Mouse (Mus musculus): ENCODE results near the gene Gpsm3. TPM values are rescaled to one million over a fixed set of nuclear protein-coding genes. Genes with fewer than 3 reads are reported as not detected.

Gene Gpsm3
- polyA plus RNA-seq, 1 experiment: 3.5 TPM

GRCm38 (mm10) chr17:34560438-34560837 lies 29.2 kb upstream of the Gpsm3 start:
- TF ChIP-seq CTCF (IDR thresholded peaks at IDR 0.05; ENCODE audit: extremely low read depth, insufficient read depth, low read length) (no peak), POLR2A (IDR thresholded peaks at IDR 0.05; ENCODE audit: extremely low read depth, insufficient read depth, low read length) (no peak)
- Histone ChIP-seq H3K27ac (ENCODE audit: insufficient read depth, low read length) (no peak overlapping the region), H3K4me1 (ENCODE audit: control insufficient read depth, insufficient read depth, low read length) (no peaks in the 10 kb centered on the region), H3K4me3 (ENCODE audit: insufficient read depth, low read length) (no peak overlapping the region)

- no peak for TF ChIP-seq POLR2A (IDR thresholded peaks at IDR 0.05; ENCODE audit: extremely low read depth, insufficient read depth, low read length)
- TF ChIP-seq CTCF (IDR thresholded peaks at IDR 0.05; ENCODE audit: extremely low read depth, insufficient read depth, low read length): no peak
- Histone ChIP-seq H3K4me3 (ENCODE audit: insufficient read depth, low read length) (no peak overlapping the region), H3K4me1 (ENCODE audit: control insufficient read depth, insufficient read depth, low read length) (no peaks in the 10 kb centered on the region), H3K27ac (ENCODE audit: insufficient read depth, low read length) (no peak overlapping the region)
Measured at GRCm38 (mm10) chr17:34561200-34561599, 28.4 kb upstream of the Gpsm3 start.

GRCm38 (mm10) chr17:34562595-34562994 lies 27.0 kb upstream of the Gpsm3 start:
- Histone ChIP-seq H3K4me1 (ENCODE audit: control insufficient read depth, insufficient read depth, low read length) (no peaks in the 10 kb centered on the region), H3K4me3 (ENCODE audit: insufficient read depth, low read length) (no peak overlapping the region), H3K27ac (ENCODE audit: insufficient read depth, low read length) (no peak overlapping the region)
- TF ChIP-seq POLR2A (IDR thresholded peaks at IDR 0.05; ENCODE audit: extremely low read depth, insufficient read depth, low read length) (no peak), CTCF (IDR thresholded peaks at IDR 0.05; ENCODE audit: extremely low read depth, insufficient read depth, low read length) (no peak)

- Histone ChIP-seq H3K4me3 (ENCODE audit: insufficient read depth, low read length) (no peak overlapping the region), H3K27ac (ENCODE audit: insufficient read depth, low read length) (no peak overlapping the region), H3K4me1 (ENCODE audit: control insufficient read depth, insufficient read depth, low read length) (no peaks in the 10 kb centered on the region)
- no peak for TF ChIP-seq CTCF (IDR thresholded peaks at IDR 0.05; ENCODE audit: extremely low read depth, insufficient read depth, low read length)
- no peak for TF ChIP-seq POLR2A (IDR thresholded peaks at IDR 0.05; ENCODE audit: extremely low read depth, insufficient read depth, low read length)
Measured at GRCm38 (mm10) chr17:34563354-34563753, 26.3 kb upstream of the Gpsm3 start.

- H3K27ac ChIP-seq (ENCODE audit: insufficient read depth, low read length): peak within 1 kb of the TSS; percentile 81
- H3K4me3 ChIP-seq (ENCODE audit: insufficient read depth, low read length): peak within 1 kb of the TSS; percentile 17; the same call in 1 of the 2 replicates
- TF ChIP-seq CTCF (IDR thresholded peaks at IDR 0.05; ENCODE audit: extremely low read depth, insufficient read depth, low read length) (no peak), POLR2A (IDR thresholded peaks at IDR 0.05; ENCODE audit: extremely low read depth, insufficient read depth, low read length) (no peak)
- no peaks in the 10 kb centered on the region for H3K4me1 ChIP-seq (ENCODE audit: control insufficient read depth, insufficient read depth, low read length)
Measured at GRCm38 (mm10) chr17:34564003-34564421, 25.6 kb upstream of the Gpsm3 start, which contains the start of gene Notch4. Gene Notch4 (plus strand): TSS chr17:34564268.

- Histone ChIP-seq H3K4me3 (ENCODE audit: insufficient read depth, low read length) (peak overlapping the region; percentile 17; the same call in 1 of the 2 replicates), H3K27ac (ENCODE audit: insufficient read depth, low read length) (peak overlapping the region; percentile 81), H3K4me1 (ENCODE audit: control insufficient read depth, insufficient read depth, low read length) (no peaks in the 10 kb centered on the region)
- TF ChIP-seq CTCF (IDR thresholded peaks at IDR 0.05; ENCODE audit: extremely low read depth, insufficient read depth, low read length) (no peak), POLR2A (IDR thresholded peaks at IDR 0.05; ENCODE audit: extremely low read depth, insufficient read depth, low read length) (0 out of 2 replicates have a peak, but pooled peaks have one; percentile 24)
Measured at GRCm38 (mm10) chr17:34564796-34565195, 24.8 kb upstream of the Gpsm3 start.

GRCm38 (mm10) chr17:34567311-34567710 lies 22.3 kb upstream of the Gpsm3 start:
- H3K4me1 ChIP-seq (ENCODE audit: control insufficient read depth, insufficient read depth, low read length): no peaks in the 10 kb centered on the region
- H3K4me3 ChIP-seq (ENCODE audit: insufficient read depth, low read length): no peak overlapping the region
- H3K27ac ChIP-seq (ENCODE audit: insufficient read depth, low read length): no peak overlapping the region
- TF ChIP-seq CTCF (IDR thresholded peaks at IDR 0.05; ENCODE audit: extremely low read depth, insufficient read depth, low read length) (no peak), POLR2A (IDR thresholded peaks at IDR 0.05; ENCODE audit: extremely low read depth, insufficient read depth, low read length) (no peak)

- Histone ChIP-seq H3K27ac (ENCODE audit: insufficient read depth, low read length) (no peak overlapping the region), H3K4me3 (ENCODE audit: insufficient read depth, low read length) (no peak overlapping the region), H3K4me1 (ENCODE audit: control insufficient read depth, insufficient read depth, low read length) (no peaks in the 10 kb centered on the region)
- TF ChIP-seq CTCF (IDR thresholded peaks at IDR 0.05; ENCODE audit: extremely low read depth, insufficient read depth, low read length) (no peak), POLR2A (IDR thresholded peaks at IDR 0.05; ENCODE audit: extremely low read depth, insufficient read depth, low read length) (no peak)
Measured at GRCm38 (mm10) chr17:34568421-34568820, 21.2 kb upstream of the Gpsm3 start.

- Histone ChIP-seq H3K4me1 (ENCODE audit: control insufficient read depth, insufficient read depth, low read length) (no peaks in the 10 kb centered on the region), H3K4me3 (ENCODE audit: insufficient read depth, low read length) (no peak overlapping the region), H3K27ac (ENCODE audit: insufficient read depth, low read length) (no peak overlapping the region)
- TF ChIP-seq CTCF (IDR thresholded peaks at IDR 0.05; ENCODE audit: extremely low read depth, insufficient read depth, low read length): no peak
- TF ChIP-seq POLR2A (IDR thresholded peaks at IDR 0.05; ENCODE audit: extremely low read depth, insufficient read depth, low read length): no peak
Measured at GRCm38 (mm10) chr17:34569919-34570318, 19.7 kb upstream of the Gpsm3 start.

- no peak overlapping the region for H3K27ac ChIP-seq (ENCODE audit: insufficient read depth, low read length)
- TF ChIP-seq CTCF (IDR thresholded peaks at IDR 0.05; ENCODE audit: extremely low read depth, insufficient read depth, low read length) (peak; percentile 28; the same call in 1 of the 2 replicates), POLR2A (IDR thresholded peaks at IDR 0.05; ENCODE audit: extremely low read depth, insufficient read depth, low read length) (no peak)
- H3K4me3 ChIP-seq (ENCODE audit: insufficient read depth, low read length): no peak overlapping the region
Measured at GRCm38 (mm10) chr17:34571875-34572274, 17.7 kb upstream of the Gpsm3 start.

More at GRCm38 (mm10) chr17:34571875-34572274, 17.7 kb upstream of the Gpsm3 start:
- H3K4me1 ChIP-seq (ENCODE audit: control insufficient read depth, insufficient read depth, low read length): no peaks in the 10 kb centered on the region

Measured in cortical plate, adult 2 months (tissue).